21 mouse cellular contexts compared by ENCODE assay signal in the genomic region with DNA sequence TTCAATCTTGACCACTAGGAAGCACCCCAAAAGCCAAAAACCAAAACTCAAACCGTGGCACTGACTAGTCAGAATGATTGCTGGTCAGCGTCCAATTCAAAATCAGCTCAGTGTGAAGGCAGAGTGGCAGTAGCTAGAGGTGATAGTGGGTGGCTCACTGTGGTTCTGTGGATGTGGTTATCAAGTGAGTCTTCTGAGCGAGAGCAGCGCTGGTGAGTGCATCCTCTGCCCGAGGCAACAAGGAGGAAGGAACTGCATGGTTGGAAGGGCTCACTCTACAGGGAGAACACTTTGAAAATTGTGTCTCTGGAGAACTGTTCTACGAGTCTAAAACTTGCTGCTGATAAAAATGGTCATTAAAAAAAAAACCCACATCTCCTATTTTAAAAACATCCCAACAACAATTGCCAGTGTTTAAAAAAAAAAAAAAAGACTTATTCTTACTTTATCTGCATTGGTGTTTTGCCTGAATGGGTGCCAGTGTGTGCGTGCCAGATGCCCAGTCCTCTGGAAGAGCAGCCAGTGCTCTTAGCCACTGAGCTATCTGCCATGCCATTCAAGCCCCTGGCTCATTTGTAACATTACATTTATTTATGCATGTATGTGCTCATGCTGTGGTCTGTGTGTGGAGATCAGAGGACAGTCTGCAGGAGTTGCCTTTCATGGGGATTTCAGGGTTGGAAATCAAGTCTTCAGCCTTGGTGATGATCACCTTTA. TPM values are rescaled to one million over a fixed set of nuclear protein-coding genes. Genes with fewer than 3 reads are reported as not detected.
DNase-seq lines count a peak whose midpoint lies in the region.
"Had no signal": no experiment of that assay in that cellular context is flagged by ENCODE, and none has a peak within 500 bp of the region (broad histone marks: within the 10 kb centered on the region; RNA-seq: fewer than 3 reads in every experiment).

No protein-coding gene starts in this region.

- 62% methylated on average over 7 of the region's 7 CpGs for WGBS in limb, embryonic 10.5 days
- 70% methylated on average over 7 of the region's 7 CpGs for WGBS in forebrain, embryonic 10.5 days

- peaks cover 9% of the 10 kb centered on the region for H3K36me3 ChIP-seq in megakaryocyte, embryonic 14.5 days (replicated peaks; ENCODE audit: low read length)
- peaks cover 16% of the 10 kb centered on the region for H3K36me3 ChIP-seq in limb, embryonic 10.5 days
- peaks cover 9% of the 10 kb centered on the region for H3K36me3 ChIP-seq in forebrain, embryonic 10.5 days (replicated peaks)

- no peaks in the 10 kb centered on the region for H3K9me3 ChIP-seq in megakaryocyte, embryonic 14.5 days
- no peaks in the 10 kb centered on the region for H3K9me3 ChIP-seq in limb, embryonic 10.5 days (replicated peaks)
- H3K9me3 ChIP-seq in forebrain, embryonic 10.5 days = no peaks in the 10 kb centered on the region
- H3K9me3 ChIP-seq: liver, embryonic 13.5 days; midbrain, embryonic 12.5 days had no signal

- peak overlapping the region; percentile 53 for H3K4me3 ChIP-seq in megakaryocyte, embryonic 14.5 days (replicated peaks)
- H3K4me3 ChIP-seq in limb, embryonic 10.5 days = no peak overlapping the region
- H3K4me3 ChIP-seq in forebrain, embryonic 10.5 days = no peak overlapping the region
- H3K4me3 ChIP-seq: gastrocnemius, adult 2 months; heart, adult 2 months; midbrain, embryonic 12.5 days had no signal

- peaks cover 35% of the 10 kb centered on the region for H3K27me3 ChIP-seq in megakaryocyte, embryonic 14.5 days (replicated peaks)
- H3K27me3 ChIP-seq in limb, embryonic 10.5 days (ENCODE audit: low read depth, poor library complexity, severe bottlenecking) = peaks cover 9% of the 10 kb centered on the region; the same call in 1 of the 2 replicates
- peaks cover 17% of the 10 kb centered on the region for H3K27me3 ChIP-seq in forebrain, embryonic 10.5 days (ENCODE audit: poor library complexity, severe bottlenecking)
- H3K27me3 ChIP-seq: midbrain, embryonic 12.5 days had no signal

- H3K4me1 ChIP-seq in megakaryocyte, embryonic 14.5 days = peaks cover 44% of the 10 kb centered on the region
- peaks cover 17% of the 10 kb centered on the region for H3K4me1 ChIP-seq in limb, embryonic 10.5 days
- H3K4me1 ChIP-seq in forebrain, embryonic 10.5 days = peaks cover 17% of the 10 kb centered on the region

- DNase-seq in thymus, postnatal 4 days = peak; percentile 29
- DNase-seq in thymus, adult 18-20 months = no peak
- DNase-seq in brain, adult 2 months (ENCODE audit: low read depth, low spot score) = peak; percentile 28
- DNase-seq in limb, embryonic 10.5 days (ENCODE audit: low spot score) = no peak
- no peak for DNase-seq in heart, postnatal 25 days (ENCODE audit: low spot score)
- DNase-seq in forebrain, embryonic 10.5 days (ENCODE audit: extremely low spot score, low spot score) = no peak
- DNase-seq: adrenal gland, postnatal 10 days; cerebellum, adult 8-10 months; gastrocnemius, adult 2 months; kidney, adult 11 months; kidney, postnatal 10 days; layer of hippocampus, adult 9-11 months; liver, embryonic 13.5 days; right cerebral cortex, postnatal 14 days had no signal

- intact Hi-C loops in heart, postnatal 25 days (cut with DNase I) = loop anchor here (2.0 kb wide), 1 partner anchor 15 kb away; no protein-coding TSS in a partner anchor

- H3K27ac ChIP-seq in limb, embryonic 10.5 days = no peak overlapping the region
- H3K27ac ChIP-seq in forebrain, embryonic 10.5 days = no peak overlapping the region
- H3K27ac ChIP-seq: heart, adult 2 months; hindbrain, embryonic 14.5 days; liver, embryonic 13.5 days; midbrain, embryonic 12.5 days had no signal

RNA-seq across cellular contexts. Expression of gene As3mt, which starts 1.3 kb away (rescaled TPM):
- polyA plus RNA-seq in megakaryocyte, embryonic 14.5 days (2012; ENCODE audit: insufficient read depth, low replicate concordance) = 1.4 TPM in 1 of 2 replicates, not detected in the other
- 29.7 and 31.4 TPM in 2 replicates for polyA plus RNA-seq in limb, embryonic 10.5 days (2016; fragmentation: Nextera tagmentation; extraction: Ambion mirVana)
- total RNA-seq in heart, postnatal 25 days (2021) = 10 to 100 TPM; 93.3 to 97.2 TPM
- 23.9 and 27.3 TPM in 2 replicates for polyA plus RNA-seq in forebrain, embryonic 10.5 days (2016; fragmentation: Nextera tagmentation; extraction: Ambion mirVana)

RNA-seq across cellular contexts. Expression of gene Borcs7, which starts 16.2 kb away (rescaled TPM):
- 0.97 TPM in 1 of 2 replicates, not detected in the other for polyA plus RNA-seq in megakaryocyte, embryonic 14.5 days (2012; ENCODE audit: insufficient read depth, low replicate concordance)
- polyA plus RNA-seq in limb, embryonic 10.5 days (2016; fragmentation: Nextera tagmentation; extraction: Ambion mirVana) = 11.0 and 12.7 TPM in 2 replicates
- total RNA-seq in heart, postnatal 25 days (2021) = 1 to 10 TPM; 7.8 to 8.8 TPM
- polyA plus RNA-seq in forebrain, embryonic 10.5 days (2016; fragmentation: Nextera tagmentation; extraction: Ambion mirVana) = 13.7 and 13.9 TPM in 2 replicates

RNA-seq across cellular contexts. Expression of gene Cyp17a1, which starts 33.0 kb away (rescaled TPM):
- not detected in 2 replicates for polyA plus RNA-seq in megakaryocyte, embryonic 14.5 days (2012; ENCODE audit: insufficient read depth, low replicate concordance)
- not detected in 2 replicates for polyA plus RNA-seq in limb, embryonic 10.5 days (2016; fragmentation: Nextera tagmentation; extraction: Ambion mirVana)
- total RNA-seq in heart, postnatal 25 days (2021) = not detected
- polyA plus RNA-seq in forebrain, embryonic 10.5 days (2016; fragmentation: Nextera tagmentation; extraction: Ambion mirVana) = not detected in 2 replicates
- total RNA-seq: gastrocnemius, adult 2 months; heart, adult 2 months; left cerebral cortex, postnatal 10 days had no signal
- polyA plus RNA-seq: forebrain, embryonic 14.5 days; hindbrain, embryonic 14.5 days; liver, embryonic 13.5 days; midbrain, embryonic 12.5 days; neural tube, embryonic 11.5 days had no signal

RNA-seq across cellular contexts. Expression of gene Cnnm2, which starts 55.5 kb away (rescaled TPM):
- 2.6 TPM in 1 of 2 replicates, not detected in the other for polyA plus RNA-seq in megakaryocyte, embryonic 14.5 days (2012; ENCODE audit: insufficient read depth, low replicate concordance)
- polyA plus RNA-seq in limb, embryonic 10.5 days (2016; fragmentation: Nextera tagmentation; extraction: Ambion mirVana) = 1.5 and 1.6 TPM in 2 replicates
- total RNA-seq in heart, postnatal 25 days (2021) = 1 to 10 TPM; 4.6 to 7.8 TPM
- 1.3 and 1.7 TPM in 2 replicates for polyA plus RNA-seq in forebrain, embryonic 10.5 days (2016; fragmentation: Nextera tagmentation; extraction: Ambion mirVana)

Comparison
In these comparisons a context has a peak if more than half of its experiments do, and no peak if none do; other contexts are left out.
1. DNase-seq: peak in thymus, postnatal 4 days (single experiment) and brain, adult 2 months (single experiment); none in thymus, adult 18-20 months (0 of 2), limb, embryonic 10.5 days (single experiment), heart, postnatal 25 days (single experiment) and forebrain, embryonic 10.5 days (single experiment).
2. RNA of gene As3mt, which starts 1.3 kb away (polyA plus RNA-seq): 29.7 to 31.4 TPM in limb, embryonic 10.5 days and 23.9 to 27.3 TPM in forebrain, embryonic 10.5 days; 1.4 TPM in megakaryocyte, embryonic 14.5 days; every median in the first group is over 10 times any median in the second.